Mouse (Mus musculus): ENCODE data around the gene Dnajb1. TPM values are rescaled to one million over a fixed set of nuclear protein-coding genes. Genes with fewer than 3 reads are reported as not detected.

The Dnajb1 gene
- polyA plus RNA-seq (2015; fragmentation: Nextera tagmentation; extraction: Ambion mirVana): 47.8 and 49.3 TPM in 2 replicates

DNA sequence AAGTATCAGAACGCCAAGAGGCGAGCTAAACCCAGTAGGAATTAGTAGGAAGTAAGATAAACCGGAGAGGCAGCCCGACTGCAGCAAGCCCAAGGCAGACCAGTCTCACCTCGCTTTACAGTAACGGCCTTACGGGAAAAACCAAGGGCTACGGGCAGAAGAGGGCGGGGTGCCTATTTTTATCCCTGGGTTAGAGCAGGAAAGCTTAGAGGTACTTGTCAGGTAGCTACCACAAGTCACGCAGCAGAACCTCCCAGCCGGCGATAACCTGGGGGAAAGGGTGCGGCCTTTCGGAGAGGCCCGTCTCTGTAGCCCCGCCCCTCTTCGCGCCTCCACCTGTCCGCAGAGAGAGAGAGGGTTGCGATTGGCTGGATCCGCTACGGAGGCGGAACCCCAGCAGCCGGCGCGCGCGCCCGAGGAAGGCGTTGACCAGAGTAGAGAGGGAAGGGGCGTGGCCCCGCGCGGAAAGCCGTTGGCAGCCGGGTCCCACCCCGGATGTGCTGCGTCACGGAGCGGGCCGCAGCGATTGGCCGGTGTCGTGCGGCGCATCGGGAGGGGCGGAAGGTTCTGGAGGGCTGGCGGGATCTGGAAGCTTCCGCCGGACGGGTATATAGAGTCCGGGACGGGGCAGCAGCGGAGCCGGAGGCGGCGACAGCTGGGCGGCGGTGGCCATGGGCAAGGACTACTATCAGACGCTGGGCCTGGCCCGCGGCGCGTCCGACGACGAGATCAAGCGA lies at the start of gene Dnajb1, which contains the start of gene Tecr:
Gene Dnajb1, plus strand, starts transcription at position 533 of the 737 bp plus-strand sequence.
Gene Tecr, minus strand, starts transcription at position 311 of the 737 bp plus-strand sequence.
- no peaks in the 10 kb centered on the region for H3K27me3 ChIP-seq (ENCODE audit: control insufficient read depth, insufficient read depth, low read length)
- under 1% methylated on average over 69 of the region's 69 CpGs for WGBS
- peaks cover 20% of the 10 kb centered on the region for H3K4me1 ChIP-seq (ENCODE audit: control insufficient read depth, insufficient read depth, low read length)
- H3K9me3 ChIP-seq (replicated peaks; ENCODE audit: control insufficient read depth, low read length): no peaks in the 10 kb centered on the region
- H3K4me2 ChIP-seq (ENCODE audit: low read depth, low read length): peak within 1 kb of the TSS; percentile 95
- peak within 1 kb of the TSS; percentile 97 for H3K9ac ChIP-seq (ENCODE audit: low read length)
- H3K4me3 ChIP-seq (ENCODE audit: low read length): peak within 1 kb of the TSS; percentile 92
- peaks cover 26% of the 10 kb centered on the region for H3K36me3 ChIP-seq (ENCODE audit: control insufficient read depth, insufficient read depth)
- ATAC-seq (replicated peaks; ENCODE audit: extremely low read depth, insufficient read depth, low FRiP score): peak; percentile 95
- peak within 1 kb of the TSS; percentile 99 for H3K27ac ChIP-seq (ENCODE audit: low read length)

DNA sequence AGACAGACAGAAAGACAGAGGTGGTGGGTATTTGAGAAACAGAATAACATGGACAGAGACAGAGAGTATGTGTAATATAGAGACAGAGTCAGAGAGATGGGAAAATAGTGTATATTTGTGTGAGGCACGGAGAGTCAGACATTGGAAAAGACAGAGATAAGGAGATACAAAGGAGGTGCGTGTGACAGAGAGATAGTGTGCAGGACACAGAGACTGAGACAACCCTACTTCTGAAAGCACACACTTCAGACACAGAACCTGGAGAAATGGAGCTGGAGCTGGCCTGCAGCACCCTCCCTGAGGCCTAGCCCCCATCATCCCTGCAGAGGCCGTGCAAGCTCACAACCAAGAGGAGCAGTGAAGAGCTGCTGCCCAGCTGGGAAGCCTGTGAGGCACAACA lies 45.3 kb upstream of the Dnajb1 start:
- no peak overlapping the region for H3K27ac ChIP-seq (ENCODE audit: low read length)
- WGBS: 48% methylated on average over 3 of the region's 3 CpGs
- H3K36me3 ChIP-seq (ENCODE audit: control insufficient read depth, insufficient read depth): no peaks in the 10 kb centered on the region
- ATAC-seq (replicated peaks; ENCODE audit: extremely low read depth, insufficient read depth, low FRiP score): no peak
- no peak overlapping the region for H3K4me2 ChIP-seq (ENCODE audit: low read depth, low read length)
- no peak overlapping the region for H3K9ac ChIP-seq (ENCODE audit: low read length)
- no peaks in the 10 kb centered on the region for H3K27me3 ChIP-seq (ENCODE audit: control insufficient read depth, insufficient read depth, low read length)
- no peak overlapping the region for H3K4me3 ChIP-seq (ENCODE audit: low read length)
- H3K4me1 ChIP-seq (ENCODE audit: control insufficient read depth, insufficient read depth, low read length): peaks cover 5% of the 10 kb centered on the region
- no peaks in the 10 kb centered on the region for H3K9me3 ChIP-seq (replicated peaks; ENCODE audit: control insufficient read depth, low read length)

DNA sequence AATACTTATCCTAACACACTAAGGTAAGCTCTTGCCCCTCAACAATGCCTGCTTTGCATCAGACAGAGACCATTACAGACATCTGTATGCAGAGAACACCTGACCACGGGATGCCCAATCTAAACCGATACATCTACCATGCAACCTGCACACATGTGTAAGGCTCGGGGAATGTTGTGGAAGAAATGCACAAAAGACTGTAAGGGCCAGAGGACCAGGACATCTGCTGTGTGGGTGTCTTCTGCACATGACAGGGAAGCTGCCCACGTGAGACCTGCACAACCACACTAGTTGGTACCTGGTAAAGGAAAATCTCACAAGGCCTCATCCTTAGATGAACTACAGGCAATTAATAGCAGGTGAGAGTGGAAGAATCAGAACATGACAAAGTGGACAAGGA lies 44.7 kb upstream of the Dnajb1 start:
- Histone ChIP-seq H3K27me3 (ENCODE audit: control insufficient read depth, insufficient read depth, low read length) (no peaks in the 10 kb centered on the region), H3K36me3 (ENCODE audit: control insufficient read depth, insufficient read depth) (no peaks in the 10 kb centered on the region), H3K4me2 (ENCODE audit: low read depth, low read length) (no peak overlapping the region), H3K4me3 (ENCODE audit: low read length) (no peak overlapping the region), H3K9me3 (replicated peaks; ENCODE audit: control insufficient read depth, low read length) (no peaks in the 10 kb centered on the region), H3K27ac (ENCODE audit: low read length) (no peak overlapping the region), H3K9ac (ENCODE audit: low read length) (no peak overlapping the region), H3K4me1 (ENCODE audit: control insufficient read depth, insufficient read depth, low read length) (peaks cover 11% of the 10 kb centered on the region)
- 65% methylated on average over 4 of the region's 4 CpGs for WGBS
- ATAC-seq (replicated peaks; ENCODE audit: extremely low read depth, insufficient read depth, low FRiP score): no peak

DNA sequence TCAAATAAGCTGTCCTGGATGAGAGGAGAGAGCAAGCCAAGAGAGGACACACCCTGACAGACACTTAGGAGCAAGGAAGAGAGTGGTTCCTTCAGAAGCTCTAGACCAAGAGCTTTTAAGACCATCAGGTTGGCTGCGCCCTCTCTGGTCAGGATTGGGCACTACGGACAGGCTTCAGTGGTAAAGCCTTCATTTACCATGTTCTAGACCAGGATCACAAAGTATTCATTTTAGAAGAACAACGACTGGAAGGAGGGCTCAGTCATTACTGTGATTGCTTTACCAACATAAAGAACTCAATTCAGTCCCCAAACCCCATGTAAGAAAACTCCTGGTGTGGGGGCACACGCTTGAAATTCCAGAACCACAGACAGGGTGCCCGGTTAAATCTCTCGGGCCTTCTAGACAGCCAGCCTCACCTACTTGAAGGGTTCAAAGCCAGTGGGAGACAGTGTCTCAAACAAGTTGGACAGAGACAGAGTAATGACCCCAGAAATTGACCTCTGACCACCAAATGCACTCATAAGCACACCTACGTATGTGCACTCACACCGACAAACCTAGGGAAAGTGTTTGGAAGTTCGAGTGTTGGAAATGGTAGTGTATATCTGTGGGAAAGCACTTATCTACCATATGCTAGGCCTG lies 42.1 kb upstream of the Dnajb1 start:
- no peak overlapping the region for H3K9ac ChIP-seq (ENCODE audit: low read length)
- peaks cover 15% of the 10 kb centered on the region for H3K4me1 ChIP-seq (ENCODE audit: control insufficient read depth, insufficient read depth, low read length)
- peak overlapping the region; percentile 35; the same call in 1 of the 2 replicates for H3K4me2 ChIP-seq (ENCODE audit: low read depth, low read length)
- no peak for ATAC-seq (replicated peaks; ENCODE audit: extremely low read depth, insufficient read depth, low FRiP score)
- H3K27ac ChIP-seq (ENCODE audit: low read length): no peak overlapping the region
- H3K36me3 ChIP-seq (ENCODE audit: control insufficient read depth, insufficient read depth): 0 out of 2 replicates have a peak, but pooled peaks cover 4% of the 10 kb centered on the region
- peak overlapping the region; percentile 88; the same call in 1 of the 2 replicates for H3K4me3 ChIP-seq (ENCODE audit: low read length)
- WGBS: 75% methylated on average over 9 of the region's 9 CpGs
- H3K27me3 ChIP-seq (ENCODE audit: control insufficient read depth, insufficient read depth, low read length): no peaks in the 10 kb centered on the region
- H3K9me3 ChIP-seq (replicated peaks; ENCODE audit: control insufficient read depth, low read length): no peaks in the 10 kb centered on the region

- Histone ChIP-seq H3K27ac (ENCODE audit: low read length) (peak within 1 kb of the TSS; percentile 86), H3K9ac (ENCODE audit: low read length) (peak within 1 kb of the TSS; percentile 93), H3K4me3 (ENCODE audit: low read length) (peak within 1 kb of the TSS; percentile 88), H3K4me1 (ENCODE audit: control insufficient read depth, insufficient read depth, low read length) (peaks cover 15% of the 10 kb centered on the region), H3K27me3 (ENCODE audit: control insufficient read depth, insufficient read depth, low read length) (no peaks in the 10 kb centered on the region), H3K36me3 (ENCODE audit: control insufficient read depth, insufficient read depth) (peaks cover 11% of the 10 kb centered on the region), H3K4me2 (ENCODE audit: low read depth, low read length) (peak within 1 kb of the TSS; percentile 83), H3K9me3 (replicated peaks; ENCODE audit: control insufficient read depth, low read length) (no peaks in the 10 kb centered on the region)
- peak; percentile 87 for ATAC-seq (replicated peaks; ENCODE audit: extremely low read depth, insufficient read depth, low FRiP score)
- WGBS: under 1% methylated on average over 48 of the region's 48 CpGs
These were observed 41.3 kb upstream of the Dnajb1 start, which contains the start of gene Ndufb7 for GRCm38 (mm10) chr8:83566469-83567395. Gene Ndufb7, plus strand, starts transcription at chr8:83566671.

DNA sequence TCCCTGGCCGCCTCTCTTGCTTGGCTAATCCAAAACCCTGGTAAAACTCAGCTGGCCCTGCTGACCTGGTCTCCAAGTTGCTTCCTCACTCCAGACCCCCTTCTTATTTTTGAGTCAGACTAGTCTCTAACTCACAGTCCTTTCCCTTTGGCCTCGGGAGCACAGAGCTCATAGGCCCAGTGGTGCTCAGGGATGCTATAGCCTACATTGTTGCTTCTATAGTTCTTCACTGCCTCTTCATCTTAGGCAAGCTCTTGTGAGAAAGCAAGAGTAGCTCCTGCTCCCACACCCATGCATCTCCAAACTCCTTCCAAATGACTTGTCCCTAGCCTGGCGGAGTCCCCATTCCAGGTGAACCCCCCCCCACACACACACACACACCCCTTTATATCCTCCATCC lies 40.3 kb upstream of the Dnajb1 start:
- Histone ChIP-seq H3K27me3 (ENCODE audit: control insufficient read depth, insufficient read depth, low read length) (no peaks in the 10 kb centered on the region), H3K4me3 (ENCODE audit: low read length) (peak overlapping the region; percentile 88), H3K9ac (ENCODE audit: low read length) (peak overlapping the region; percentile 93), H3K27ac (ENCODE audit: low read length) (no peak overlapping the region), H3K4me1 (ENCODE audit: control insufficient read depth, insufficient read depth, low read length) (peaks cover 15% of the 10 kb centered on the region), H3K4me2 (ENCODE audit: low read depth, low read length) (peak overlapping the region; percentile 83), H3K9me3 (replicated peaks; ENCODE audit: control insufficient read depth, low read length) (no peaks in the 10 kb centered on the region), H3K36me3 (ENCODE audit: control insufficient read depth, insufficient read depth) (peaks cover 18% of the 10 kb centered on the region)
- no peak for ATAC-seq (replicated peaks; ENCODE audit: extremely low read depth, insufficient read depth, low FRiP score)
- WGBS: 60% methylated on average over 3 of the region's 3 CpGs

DNA sequence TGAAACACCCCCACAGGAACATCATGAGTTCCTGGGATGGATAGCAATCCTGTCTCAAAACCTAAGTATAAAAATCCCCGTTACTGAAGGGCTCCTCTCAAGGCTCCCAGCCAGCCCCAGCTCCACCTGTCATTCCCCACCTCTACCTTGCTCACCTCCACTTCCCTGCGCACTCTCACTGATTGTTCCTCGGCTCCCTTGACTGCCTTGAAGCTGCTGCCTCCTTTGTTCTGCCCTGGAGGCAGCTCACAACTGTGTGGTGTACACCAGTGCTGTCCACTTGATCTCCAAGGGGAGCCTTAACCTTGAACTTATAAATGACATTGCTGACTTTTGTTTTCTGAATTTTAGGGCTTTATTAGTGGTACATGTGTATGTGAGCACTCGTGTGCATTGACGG lies 39.9 kb upstream of the Dnajb1 start:
- WGBS: 73% methylated on average over 5 of the region's 5 CpGs
- no peak overlapping the region for H3K4me3 ChIP-seq (ENCODE audit: low read length)
- peaks cover 18% of the 10 kb centered on the region for H3K36me3 ChIP-seq (ENCODE audit: control insufficient read depth, insufficient read depth)
- no peak for ATAC-seq (replicated peaks; ENCODE audit: extremely low read depth, insufficient read depth, low FRiP score)
- H3K9ac ChIP-seq (ENCODE audit: low read length): peak overlapping the region; percentile 93
- H3K4me2 ChIP-seq (ENCODE audit: low read depth, low read length): peak overlapping the region; percentile 83
- H3K27me3 ChIP-seq (ENCODE audit: control insufficient read depth, insufficient read depth, low read length): no peaks in the 10 kb centered on the region
- H3K4me1 ChIP-seq (ENCODE audit: control insufficient read depth, insufficient read depth, low read length): peaks cover 17% of the 10 kb centered on the region
- H3K27ac ChIP-seq (ENCODE audit: low read length): no peak overlapping the region
- no peaks in the 10 kb centered on the region for H3K9me3 ChIP-seq (replicated peaks; ENCODE audit: control insufficient read depth, low read length)

- Histone ChIP-seq H3K4me3 (ENCODE audit: low read length) (no peak overlapping the region), H3K27ac (ENCODE audit: low read length) (no peak overlapping the region), H3K9ac (ENCODE audit: low read length) (0 out of 2 replicates have a peak overlapping the region, but pooled peaks have one; percentile 31), H3K4me1 (ENCODE audit: control insufficient read depth, insufficient read depth, low read length) (peaks cover 24% of the 10 kb centered on the region), H3K27me3 (ENCODE audit: control insufficient read depth, insufficient read depth, low read length) (no peaks in the 10 kb centered on the region), H3K36me3 (ENCODE audit: control insufficient read depth, insufficient read depth) (peaks cover 18% of the 10 kb centered on the region), H3K9me3 (replicated peaks; ENCODE audit: control insufficient read depth, low read length) (no peaks in the 10 kb centered on the region), H3K4me2 (ENCODE audit: low read depth, low read length) (no peak overlapping the region)
- no peak for ATAC-seq (replicated peaks; ENCODE audit: extremely low read depth, insufficient read depth, low FRiP score)
- 73% methylated on average over 5 of the region's 5 CpGs for WGBS
These were observed 39.2 kb upstream of the Dnajb1 start for GRCm38 (mm10) chr8:83568755-83569154.
